Mouse (Mus musculus): ENCODE data around the gene Gpd1. TPM values are rescaled to one million over a fixed set of nuclear protein-coding genes. Genes with fewer than 3 reads are reported as not detected.

Gene Gpd1
- polyA plus RNA-seq, 1 experiment from 2014 or later: 0.10 TPM

GRCm38 (mm10) chr15:99703104-99703503, 14.2 kb upstream of the Gpd1 start:
- peak overlapping the region; percentile 80 for H3K4me3 ChIP-seq (ENCODE audit: low read depth, low read length)
- no peaks in the 10 kb centered on the region; the same call in none of the 2 replicates for H3K4me1 ChIP-seq (ENCODE audit: control insufficient read depth, insufficient read depth, low read length)
- DNase-seq (ENCODE audit: low spot score): no peak
- H3K36me3 ChIP-seq (replicated peaks; ENCODE audit: control insufficient read depth, insufficient read depth, low read depth, low read length): peaks cover 17% of the 10 kb centered on the region
- WGBS: 58% methylated on average over 9 of the region's 9 CpGs
- no peak overlapping the region for H3K27ac ChIP-seq (replicated peaks; ENCODE audit: low read depth, low read length)
- H3K27me3 ChIP-seq (ENCODE audit: control insufficient read depth, insufficient read depth, low read length): no peaks in the 10 kb centered on the region
- peak overlapping the region; percentile 65 for H3K4me2 ChIP-seq (ENCODE audit: low read depth, low read length)
- H3K9ac ChIP-seq (replicated peaks; ENCODE audit: low read length): peak overlapping the region; percentile 98
- no peaks in the 10 kb centered on the region for H3K9me3 ChIP-seq (replicated peaks; ENCODE audit: control insufficient read depth, low read length)
- 0 out of 2 replicates have a peak, but pooled peaks have one; percentile 20 for ATAC-seq (replicated peaks; ENCODE audit: insufficient number of reproducible peaks, low FRiP score, low TSS enrichment, low read depth)

DNA sequence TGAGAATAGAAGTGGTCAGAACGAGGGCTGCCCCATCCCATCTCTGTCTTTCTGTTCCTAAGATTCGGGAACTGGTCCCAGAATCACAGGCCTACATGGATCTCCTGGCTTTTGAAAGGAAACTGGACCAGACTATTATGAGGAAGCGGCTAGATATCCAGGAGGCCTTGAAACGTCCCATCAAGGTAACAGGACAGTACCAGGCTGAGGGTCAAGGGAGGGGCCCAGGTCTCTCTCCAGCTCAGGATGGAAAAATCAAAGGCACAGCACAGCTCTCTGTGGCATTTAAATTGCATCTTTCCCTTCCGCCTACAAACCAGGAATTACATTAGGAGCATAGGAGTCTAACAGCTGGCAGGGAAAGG, 13.7 kb upstream of the Gpd1 start:
- Histone ChIP-seq H3K4me2 (ENCODE audit: low read depth, low read length) (peak overlapping the region; percentile 29), H3K36me3 (replicated peaks; ENCODE audit: control insufficient read depth, insufficient read depth, low read depth, low read length) (peaks cover 21% of the 10 kb centered on the region), H3K27me3 (ENCODE audit: control insufficient read depth, insufficient read depth, low read length) (no peaks in the 10 kb centered on the region), H3K9ac (replicated peaks; ENCODE audit: low read length) (peak overlapping the region; percentile 34), H3K4me1 (ENCODE audit: control insufficient read depth, insufficient read depth, low read length) (no peaks in the 10 kb centered on the region; the same call in none of the 2 replicates), H3K4me3 (ENCODE audit: low read depth, low read length) (0 out of 2 replicates have a peak overlapping the region, but pooled peaks have one; percentile 8), H3K9me3 (replicated peaks; ENCODE audit: control insufficient read depth, low read length) (no peaks in the 10 kb centered on the region), H3K27ac (replicated peaks; ENCODE audit: low read depth, low read length) (no peak overlapping the region)
- no peak for ATAC-seq (replicated peaks; ENCODE audit: insufficient number of reproducible peaks, low FRiP score, low TSS enrichment, low read depth)
- no peak for DNase-seq (ENCODE audit: low spot score)
- 62% methylated on average over 5 of the region's 5 CpGs for WGBS

GRCm38 (mm10) chr15:99704041-99704681, 13.2 kb upstream of the Gpd1 start:
- Histone ChIP-seq H3K9ac (replicated peaks; ENCODE audit: low read length) (peak overlapping the region; percentile 34), H3K36me3 (replicated peaks; ENCODE audit: control insufficient read depth, insufficient read depth, low read depth, low read length) (peaks cover 21% of the 10 kb centered on the region), H3K4me2 (ENCODE audit: low read depth, low read length) (peak overlapping the region; percentile 29), H3K4me3 (ENCODE audit: low read depth, low read length) (0 out of 2 replicates have a peak overlapping the region, but pooled peaks have one; percentile 8), H3K27ac (replicated peaks; ENCODE audit: low read depth, low read length) (peak overlapping the region; percentile 20; the same call in 1 of the 2 replicates), H3K27me3 (ENCODE audit: control insufficient read depth, insufficient read depth, low read length) (no peaks in the 10 kb centered on the region), H3K9me3 (replicated peaks; ENCODE audit: control insufficient read depth, low read length) (no peaks in the 10 kb centered on the region), H3K4me1 (ENCODE audit: control insufficient read depth, insufficient read depth, low read length) (no peaks in the 10 kb centered on the region; the same call in none of the 2 replicates)
- ATAC-seq (replicated peaks; ENCODE audit: insufficient number of reproducible peaks, low FRiP score, low TSS enrichment, low read depth) (no peak), DNase-seq (ENCODE audit: low spot score) (no peak)
- 25% methylated on average over 23 of the region's 23 CpGs for WGBS

GRCm38 (mm10) chr15:99704881-99705280, 12.4 kb upstream of the Gpd1 start:
- no peak overlapping the region for H3K9ac ChIP-seq (replicated peaks; ENCODE audit: low read length)
- no peaks in the 10 kb centered on the region for H3K9me3 ChIP-seq (replicated peaks; ENCODE audit: control insufficient read depth, low read length)
- peaks cover 21% of the 10 kb centered on the region for H3K36me3 ChIP-seq (replicated peaks; ENCODE audit: control insufficient read depth, insufficient read depth, low read depth, low read length)
- H3K4me2 ChIP-seq (ENCODE audit: low read depth, low read length): peak overlapping the region; percentile 23; the same call in 1 of the 2 replicates
- 43% methylated on average over 7 of the region's 7 CpGs for WGBS
- no peak overlapping the region for H3K27ac ChIP-seq (replicated peaks; ENCODE audit: low read depth, low read length)
- H3K27me3 ChIP-seq (ENCODE audit: control insufficient read depth, insufficient read depth, low read length): no peaks in the 10 kb centered on the region
- DNase-seq (ENCODE audit: low spot score): no peak
- ATAC-seq (replicated peaks; ENCODE audit: insufficient number of reproducible peaks, low FRiP score, low TSS enrichment, low read depth): no peak
- no peaks in the 10 kb centered on the region; the same call in none of the 2 replicates for H3K4me1 ChIP-seq (ENCODE audit: control insufficient read depth, insufficient read depth, low read length)
- H3K4me3 ChIP-seq (ENCODE audit: low read depth, low read length): no peak overlapping the region

- H3K9ac ChIP-seq (replicated peaks; ENCODE audit: low read length): peak within 1 kb of the TSS; percentile 34
- peak within 1 kb of the TSS; percentile 20; the same call in 1 of the 2 replicates for H3K27ac ChIP-seq (replicated peaks; ENCODE audit: low read depth, low read length)
- peak within 1 kb of the TSS; percentile 29 for H3K4me2 ChIP-seq (ENCODE audit: low read depth, low read length)
- H3K9me3 ChIP-seq (replicated peaks; ENCODE audit: control insufficient read depth, low read length): no peaks in the 10 kb centered on the region
- WGBS: 68% methylated on average over 11 of the region's 11 CpGs
- H3K4me3 ChIP-seq (ENCODE audit: low read depth, low read length): no peak within 1 kb of the TSS
- DNase-seq (ENCODE audit: low spot score) (peak; percentile 74), ATAC-seq (replicated peaks; ENCODE audit: insufficient number of reproducible peaks, low FRiP score, low TSS enrichment, low read depth) (no peak)
- H3K27me3 ChIP-seq (ENCODE audit: control insufficient read depth, insufficient read depth, low read length): no peaks in the 10 kb centered on the region
- no peaks in the 10 kb centered on the region; the same call in none of the 2 replicates for H3K4me1 ChIP-seq (ENCODE audit: control insufficient read depth, insufficient read depth, low read length)
- peaks cover 24% of the 10 kb centered on the region for H3K36me3 ChIP-seq (replicated peaks; ENCODE audit: control insufficient read depth, insufficient read depth, low read depth, low read length)
Measured at GRCm38 (mm10) chr15:99705440-99706048, 11.8 kb upstream of the Gpd1 start, which contains the start of gene Gm17349. Gene Gm17349, minus strand, starts transcription at chr15:99705490.

GRCm38 (mm10) chr15:99708176-99708575, 9.1 kb upstream of the Gpd1 start:
- Histone ChIP-seq H3K4me3 (ENCODE audit: low read depth, low read length) (no peak overlapping the region), H3K9me3 (replicated peaks; ENCODE audit: control insufficient read depth, low read length) (no peaks in the 10 kb centered on the region), H3K27ac (replicated peaks; ENCODE audit: low read depth, low read length) (no peak overlapping the region), H3K27me3 (ENCODE audit: control insufficient read depth, insufficient read depth, low read length) (no peaks in the 10 kb centered on the region), H3K4me2 (ENCODE audit: low read depth, low read length) (no peak overlapping the region), H3K4me1 (ENCODE audit: control insufficient read depth, insufficient read depth, low read length) (no peaks in the 10 kb centered on the region; the same call in none of the 2 replicates), H3K9ac (replicated peaks; ENCODE audit: low read length) (no peak overlapping the region), H3K36me3 (replicated peaks; ENCODE audit: control insufficient read depth, insufficient read depth, low read depth, low read length) (peaks cover 36% of the 10 kb centered on the region)
- ATAC-seq (replicated peaks; ENCODE audit: insufficient number of reproducible peaks, low FRiP score, low TSS enrichment, low read depth): no peak
- whole genome bisulfite sequencing: 95% methylated on average over 13 of the region's 13 CpGs
- no peak for DNase-seq (ENCODE audit: low spot score)

DNA sequence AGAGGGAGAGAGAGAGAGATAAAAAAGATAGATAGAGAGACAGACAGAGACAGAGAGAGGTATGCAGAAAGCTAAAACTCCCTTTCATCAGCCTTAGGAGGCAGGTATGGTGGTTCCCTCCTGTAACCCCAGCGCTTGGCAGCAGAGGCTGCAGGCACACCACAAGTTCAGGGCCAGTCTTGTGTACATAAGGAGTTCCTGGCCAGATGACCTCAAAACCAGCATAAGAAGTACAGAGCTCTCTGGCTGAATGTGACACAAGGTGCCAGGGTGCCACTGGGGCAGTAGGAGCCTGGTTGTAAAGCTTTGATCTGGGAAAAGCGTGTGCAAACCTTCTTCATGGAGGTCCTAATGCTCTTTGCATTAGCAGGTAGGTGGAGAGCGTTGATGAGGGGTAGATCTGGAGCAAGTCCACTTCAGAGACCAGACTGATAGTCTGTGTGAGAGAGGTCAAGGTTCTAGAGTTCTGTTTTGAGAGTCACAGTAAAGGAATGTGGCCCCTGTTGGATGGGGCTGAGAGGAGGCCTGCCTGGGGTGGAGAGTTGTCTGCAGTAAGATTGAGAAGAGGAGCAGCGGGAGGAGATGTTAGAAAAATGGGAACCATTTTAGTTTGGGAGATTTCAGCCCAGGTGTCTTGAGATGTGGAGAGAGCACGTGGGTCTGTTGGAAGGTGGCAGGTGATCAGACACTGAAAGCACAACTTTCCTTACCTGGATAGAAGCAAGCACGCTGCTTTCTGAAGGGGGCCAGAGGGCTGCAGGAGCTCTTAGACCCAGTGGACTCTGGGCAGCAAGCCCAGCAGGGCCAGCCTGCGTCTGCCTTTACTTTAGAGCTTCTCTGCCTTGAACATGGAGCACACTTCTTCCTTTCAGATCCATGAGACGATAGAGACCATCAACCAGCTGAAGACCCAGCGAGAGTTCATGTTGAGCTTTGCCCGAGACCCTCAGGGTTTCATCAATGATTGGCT, 6.8 kb upstream of the Gpd1 start:
- WGBS: 91% methylated on average over 10 of the region's 10 CpGs
- ATAC-seq (replicated peaks; ENCODE audit: insufficient number of reproducible peaks, low FRiP score, low TSS enrichment, low read depth): no peak
- H3K36me3 ChIP-seq (replicated peaks; ENCODE audit: control insufficient read depth, insufficient read depth, low read depth, low read length): peaks cover 32% of the 10 kb centered on the region

More for the DNA sequence above, 6.8 kb upstream of the Gpd1 start:
- Histone ChIP-seq H3K4me3 (ENCODE audit: low read depth, low read length) (no peak overlapping the region), H3K27me3 (ENCODE audit: control insufficient read depth, insufficient read depth, low read length) (no peaks in the 10 kb centered on the region), H3K9ac (replicated peaks; ENCODE audit: low read length) (no peak overlapping the region), H3K4me1 (ENCODE audit: control insufficient read depth, insufficient read depth, low read length) (no peaks in the 10 kb centered on the region), H3K27ac (replicated peaks; ENCODE audit: low read depth, low read length) (no peak overlapping the region), H3K9me3 (replicated peaks; ENCODE audit: control insufficient read depth, low read length) (no peaks in the 10 kb centered on the region), H3K4me2 (ENCODE audit: low read depth, low read length) (no peak overlapping the region)
- no peak for DNase-seq (ENCODE audit: low spot score)

Data from embryonic facial prominence, embryonic 11.5 days (tissue).